Mouse (Mus musculus) hindbrain, embryonic 13.5 days (tissue): Measurements from ENCODE around the gene Trip4. TPM values are rescaled to one million over a fixed set of nuclear protein-coding genes. Genes with fewer than 3 reads are reported as not detected.
A peak's percentile ranks its signal among the peaks of the same experiment; 100 is the strongest.

ENCODE experiments used
- ATAC-seq: fragments of 200-750 bp; cut with Nextera tagmentation; 2 replicates; pipeline ENCODE4 v1.8.0; 2017; ENCODE audit warnings: moderate TSS enrichment; ENCODE audit not compliant: low FRiP score
- H3K27ac ChIP-seq: fragments of 300-500 bp; sonication (generic); 2 replicates; pipeline ENCODE4 v1.5.1; 2015; ENCODE audit warnings: inconsistent platforms, mild to moderate bottlenecking, moderate library complexity
- H3K27me3 ChIP-seq: fragments of 300-500 bp; sonication (generic); 2 replicates; pipeline ENCODE4 v1.6.1; 2015; ENCODE audit warnings: mild to moderate bottlenecking, inconsistent platforms
- H3K36me3 ChIP-seq: fragments of 300-500 bp; sonication (generic); 2 replicates; pipeline ENCODE4 v1.6.1; 2015; ENCODE audit warnings: mild to moderate bottlenecking, inconsistent platforms
- H3K4me1 ChIP-seq: fragments of 300-500 bp; sonication (generic); replicated peaks from 2 replicates; pipeline ENCODE4 v1.6.1; 2015; ENCODE audit warnings: inconsistent platforms
- H3K4me2 ChIP-seq: fragments of 300-500 bp; sonication (generic); 2 replicates; pipeline ENCODE4 v1.6.1; 2015; ENCODE audit warnings: inconsistent platforms, mild to moderate bottlenecking, moderate library complexity
- H3K4me3 ChIP-seq: fragments of 300-500 bp; sonication (generic); 2 replicates; pipeline ENCODE4 v1.5.1; 2015; ENCODE audit warnings: mild to moderate bottlenecking, inconsistent platforms
- H3K9ac ChIP-seq: fragments of 300-500 bp; sonication (generic); 2 replicates; pipeline ENCODE4 v1.6.1; 2015; ENCODE audit warnings: mild to moderate bottlenecking, inconsistent platforms
- H3K9me3 ChIP-seq: fragments of 300-500 bp; sonication (generic); 2 replicates; pipeline ENCODE4 v1.6.1; 2016; ENCODE audit warnings: inconsistent platforms
- WGBS: fragments of 180-500 bp; shearing (Covaris S2); methylation state at CpG from one replicate; pipeline ENCODE4 v1.1.7; 2015; 5-methylcytosine and 5-hydroxymethylcytosine counted together
- polyA plus RNA-seq: library from polyadenylated mRNA; unstranded; fragments of >200 nt; fragmentation: Nextera tagmentation; extraction: Ambion mirVana; gene quantifications from 2 replicates; pipeline ENCODE4 v1.2.1, GENCODE M21; 2015

The Trip4 gene
- polyA plus RNA-seq, 1 experiment from 2014 or later: 33.6 TPM

DNA sequence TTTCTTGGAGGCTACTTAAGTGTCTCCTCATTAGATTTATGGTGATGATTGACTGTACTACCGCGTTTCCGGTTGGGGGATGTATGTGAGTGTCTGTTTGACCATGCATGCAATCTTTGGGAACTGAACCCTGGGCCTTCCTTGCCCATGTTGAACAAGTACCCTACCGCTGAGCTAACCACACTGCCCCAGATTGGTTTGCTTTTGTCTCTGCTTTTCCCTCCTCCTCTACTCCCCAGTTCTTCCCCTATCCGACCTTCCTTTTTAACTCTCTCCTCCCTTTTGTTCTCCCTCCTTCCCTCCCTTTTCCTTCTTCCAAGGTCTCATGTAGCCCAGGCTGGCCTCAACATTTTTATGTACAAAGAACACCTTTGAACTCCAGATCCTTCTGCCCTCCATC is 17.5 kb downstream of the Trip4 start:
- H3K27ac ChIP-seq: no peak overlapping the region
- 2% methylated on average over 5 of the region's 5 CpGs for WGBS
- H3K4me1 ChIP-seq: peaks cover 13% of the 10 kb centered on the region
- peak overlapping the region; percentile 65; the same call in 1 of the 2 replicates for H3K9ac ChIP-seq
- peak overlapping the region; percentile 43 for H3K4me3 ChIP-seq
- no peak for ATAC-seq
- H3K9me3 ChIP-seq: no peaks in the 10 kb centered on the region
- peaks cover 4% of the 10 kb centered on the region for H3K36me3 ChIP-seq
- peak overlapping the region; percentile 82 for H3K4me2 ChIP-seq
- no peaks in the 10 kb centered on the region for H3K27me3 ChIP-seq

- Histone ChIP-seq H3K9me3 (no peaks in the 10 kb centered on the region), H3K27ac (no peak within 1 kb of the TSS), H3K9ac (peak within 1 kb of the TSS; percentile 65), H3K4me3 (peak within 1 kb of the TSS; percentile 43), H3K36me3 (peaks cover 4% of the 10 kb centered on the region), H3K4me1 (peaks cover 17% of the 10 kb centered on the region), H3K4me2 (peak within 1 kb of the TSS; percentile 82), H3K27me3 (no peaks in the 10 kb centered on the region)
- peak; percentile 89 for ATAC-seq
- WGBS: under 1% methylated on average over 21 of the region's 21 CpGs
These were observed 18.4 kb downstream of the Trip4 start, which contains the start of gene Pclaf for GRCm38 (mm10) chr9:65890143-65890628. Gene Pclaf (plus strand): TSS chr9:65890237.

- ATAC-seq: peak; percentile 94
- Histone ChIP-seq H3K36me3 (peaks cover 7% of the 10 kb centered on the region; the same call in 1 of the 2 replicates), H3K4me2 (peak overlapping the region; percentile 70), H3K9me3 (no peaks in the 10 kb centered on the region), H3K27me3 (no peaks in the 10 kb centered on the region), H3K9ac (peak overlapping the region; percentile 76), H3K4me1 (peaks cover 10% of the 10 kb centered on the region), H3K4me3 (peak overlapping the region; percentile 64), H3K27ac (peak overlapping the region; percentile 82)
- WGBS: under 1% methylated on average over 37 of the region's 37 CpGs
These were observed 23.9 kb downstream of the Trip4 start for GRCm38 (mm10) chr9:65884564-65885315.

- Histone ChIP-seq H3K36me3 (peaks cover 54% of the 10 kb centered on the region), H3K9ac (no peak overlapping the region), H3K4me1 (no peaks in the 10 kb centered on the region), H3K4me2 (no peak overlapping the region), H3K27ac (no peak overlapping the region), H3K9me3 (no peaks in the 10 kb centered on the region), H3K27me3 (no peaks in the 10 kb centered on the region), H3K4me3 (no peak overlapping the region)
- 64% methylated on average over 1 of the region's 1 CpGs for WGBS
- no peak for ATAC-seq
These were observed 48.9 kb downstream of the Trip4 start for GRCm38 (mm10) chr9:65859656-65860055.

DNA sequence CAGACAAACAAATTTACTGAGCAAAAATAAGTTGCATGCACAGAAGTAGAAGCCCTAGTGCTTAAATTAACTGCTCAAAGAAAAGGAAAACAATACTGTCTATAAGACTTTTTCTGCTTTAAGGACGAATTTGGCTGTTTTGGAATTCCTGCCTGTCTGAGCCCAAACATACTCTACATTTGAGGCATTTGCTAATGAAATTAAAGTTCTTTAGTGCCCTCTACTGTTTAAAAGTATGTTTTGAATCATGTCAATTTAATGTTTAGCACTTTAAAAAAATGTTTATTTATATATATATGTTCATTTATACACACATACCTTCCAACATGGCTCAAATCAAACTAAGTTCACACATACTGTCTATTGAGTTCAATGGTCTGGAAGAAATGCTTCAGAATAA is 58.4 kb downstream of the Trip4 start:
- Histone ChIP-seq H3K9ac (no peak overlapping the region), H3K4me1 (peaks cover 14% of the 10 kb centered on the region), H3K4me3 (no peak overlapping the region), H3K4me2 (no peak overlapping the region), H3K27ac (no peak overlapping the region), H3K36me3 (peaks cover 21% of the 10 kb centered on the region), H3K27me3 (no peaks in the 10 kb centered on the region), H3K9me3 (no peaks in the 10 kb centered on the region)
- ATAC-seq: no peak
- 23% methylated on average over 1 of the region's 1 CpGs for WGBS

DNA sequence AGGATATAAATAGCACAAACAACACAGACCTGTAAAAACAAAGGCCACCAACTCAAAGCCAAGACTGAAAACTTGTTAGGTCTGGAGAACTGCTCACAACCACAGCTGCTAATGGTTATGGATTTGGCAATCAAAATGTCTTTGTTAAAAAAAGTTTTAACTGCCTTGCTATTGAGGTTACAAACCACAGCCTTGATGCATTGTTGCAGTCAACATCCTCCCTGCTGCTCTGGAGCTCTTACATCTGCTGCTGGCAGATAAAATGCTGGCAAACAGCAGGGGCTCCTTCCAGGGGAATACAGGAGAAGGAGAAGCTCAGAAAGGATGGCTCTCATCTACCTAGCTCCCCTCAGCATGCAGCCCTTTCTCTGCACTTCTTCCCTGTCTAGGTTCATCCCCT is 60.4 kb downstream of the Trip4 start:
- no peak overlapping the region for H3K4me3 ChIP-seq
- H3K36me3 ChIP-seq: peaks cover 9% of the 10 kb centered on the region
- no peaks in the 10 kb centered on the region for H3K27me3 ChIP-seq
- H3K9me3 ChIP-seq: no peaks in the 10 kb centered on the region
- H3K27ac ChIP-seq: peak overlapping the region; percentile 18; the same call in 1 of the 2 replicates
- peaks cover 26% of the 10 kb centered on the region for H3K4me1 ChIP-seq
- H3K9ac ChIP-seq: no peak overlapping the region
- no peak overlapping the region for H3K4me2 ChIP-seq
- ATAC-seq: no peak

- H3K27ac ChIP-seq: peak overlapping the region; percentile 59
- 45% methylated on average over 7 of the region's 7 CpGs for WGBS
- peaks cover 3% of the 10 kb centered on the region; the same call in 1 of the 2 replicates for H3K36me3 ChIP-seq
- H3K4me3 ChIP-seq: no peak overlapping the region
- peaks cover 26% of the 10 kb centered on the region for H3K4me1 ChIP-seq
- no peaks in the 10 kb centered on the region for H3K27me3 ChIP-seq
- no peak overlapping the region for H3K9ac ChIP-seq
- H3K9me3 ChIP-seq: no peaks in the 10 kb centered on the region
- H3K4me2 ChIP-seq: no peak overlapping the region
- ATAC-seq: no peak
These were observed 64.0 kb downstream of the Trip4 start for GRCm38 (mm10) chr9:65844421-65845165.

DNA sequence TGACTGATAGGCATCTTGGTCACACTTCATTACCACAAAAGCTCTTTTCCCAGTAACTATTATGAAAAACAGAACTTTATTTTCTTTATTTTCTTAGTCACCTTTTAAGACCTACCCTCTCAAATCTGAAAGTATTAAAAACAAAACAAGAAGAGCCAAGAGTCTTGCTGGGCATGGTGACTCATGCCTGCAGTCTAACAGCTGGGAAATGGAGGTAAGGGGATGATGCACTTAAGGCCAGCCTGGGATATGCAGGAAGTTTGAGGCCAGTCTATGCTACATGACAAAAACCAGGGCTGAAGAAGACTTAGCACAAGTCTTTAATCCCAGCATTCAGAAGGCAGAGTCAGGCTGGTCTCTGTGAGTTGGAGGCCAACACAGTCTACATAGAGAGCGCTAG is 68.8 kb downstream of the Trip4 start:
- Histone ChIP-seq H3K9me3 (no peaks in the 10 kb centered on the region), H3K27ac (no peak overlapping the region), H3K36me3 (peaks cover 17% of the 10 kb centered on the region)

DNA sequence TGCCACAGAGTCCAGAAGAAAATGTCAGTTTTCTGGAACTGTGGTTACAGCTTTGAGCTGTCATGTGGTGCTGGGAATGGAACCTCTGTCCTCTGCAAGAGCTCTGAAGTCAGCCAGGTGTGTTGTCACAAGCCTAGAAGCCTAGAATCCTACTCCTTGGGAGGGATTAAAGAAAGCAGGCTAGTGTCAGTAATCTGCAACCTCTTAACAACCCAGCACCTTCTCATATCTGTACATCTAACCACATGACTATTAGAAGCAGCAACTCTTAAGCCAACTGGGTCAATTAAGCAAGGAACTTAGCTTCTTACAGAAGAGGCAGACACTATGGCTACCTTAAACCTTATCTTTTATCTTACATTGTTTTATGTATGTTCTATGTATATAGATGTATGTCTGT is 71.7 kb downstream of the Trip4 start:
- H3K4me3 ChIP-seq: no peak overlapping the region
- H3K27ac ChIP-seq: no peak overlapping the region
- ATAC-seq: no peak
- peaks cover 17% of the 10 kb centered on the region for H3K36me3 ChIP-seq
- no peak overlapping the region for H3K9ac ChIP-seq
- no peaks in the 10 kb centered on the region for H3K27me3 ChIP-seq
- peaks cover 10% of the 10 kb centered on the region; the same call in 1 of the 2 replicates for H3K4me1 ChIP-seq
- H3K4me2 ChIP-seq: no peak overlapping the region
- no peaks in the 10 kb centered on the region for H3K9me3 ChIP-seq

More for the DNA sequence above, 68.8 kb downstream of the Trip4 start:
- H3K4me1 ChIP-seq: peaks cover 10% of the 10 kb centered on the region
- no peak overlapping the region for H3K9ac ChIP-seq
- H3K27me3 ChIP-seq: no peaks in the 10 kb centered on the region
- WGBS: 100% methylated on average over 1 of the region's 1 CpGs
- no peak for ATAC-seq
- no peak overlapping the region for H3K4me3 ChIP-seq
- H3K4me2 ChIP-seq: no peak overlapping the region

GRCm38 (mm10) chr9:65834628-65835354 is 73.8 kb downstream of the Trip4 start:
- H3K27me3 ChIP-seq: no peaks in the 10 kb centered on the region
- no peaks in the 10 kb centered on the region for H3K9me3 ChIP-seq
- H3K27ac ChIP-seq: peak overlapping the region; percentile 67
- no peak overlapping the region for H3K9ac ChIP-seq
- H3K4me3 ChIP-seq: no peak overlapping the region
- H3K4me2 ChIP-seq: no peak overlapping the region
- H3K36me3 ChIP-seq: peaks cover 14% of the 10 kb centered on the region
- ATAC-seq: no peak
- H3K4me1 ChIP-seq: peaks cover 12% of the 10 kb centered on the region; the same call in 1 of the 2 replicates
- WGBS: 47% methylated on average over 10 of the region's 10 CpGs

DNA sequence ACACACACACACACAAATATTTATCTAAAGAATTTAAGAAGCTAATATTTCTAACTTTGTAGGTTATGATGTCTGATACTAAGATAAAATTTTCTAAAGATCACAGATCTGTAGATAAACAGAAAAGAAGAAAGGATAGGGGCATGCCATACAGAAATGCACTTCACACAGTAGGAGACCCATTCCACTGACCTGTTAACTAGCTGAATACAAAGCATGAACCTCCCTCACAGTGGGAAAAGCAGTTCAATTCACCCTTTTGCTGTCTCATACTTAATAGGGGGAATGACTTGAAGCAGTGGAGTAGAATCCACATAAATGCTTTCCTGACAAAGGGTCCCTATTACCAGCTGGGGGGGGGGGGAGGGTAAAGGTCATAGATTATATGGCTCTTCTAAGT is 75.0 kb downstream of the Trip4 start:
- Histone ChIP-seq H3K27ac (peak overlapping the region; percentile 26; the same call in 1 of the 2 replicates), H3K4me3 (no peak overlapping the region), H3K9ac (no peak overlapping the region), H3K27me3 (0 out of 2 replicates have a peak, but pooled peaks cover under 1% of the 10 kb centered on the region), H3K4me2 (no peak overlapping the region), H3K4me1 (peaks cover 14% of the 10 kb centered on the region), H3K9me3 (no peaks in the 10 kb centered on the region), H3K36me3 (peaks cover 14% of the 10 kb centered on the region)
- ATAC-seq: no peak

- no peaks in the 10 kb centered on the region for H3K9me3 ChIP-seq
- no peak overlapping the region for H3K27ac ChIP-seq
- ATAC-seq: no peak
- WGBS: 12% methylated on average over 2 of the region's 2 CpGs
- no peak overlapping the region for H3K4me3 ChIP-seq
- 0 out of 2 replicates have a peak, but pooled peaks cover 2% of the 10 kb centered on the region for H3K27me3 ChIP-seq
- no peak overlapping the region for H3K4me2 ChIP-seq
- H3K36me3 ChIP-seq: peaks cover 9% of the 10 kb centered on the region
- no peak overlapping the region for H3K9ac ChIP-seq
- H3K4me1 ChIP-seq: peaks cover 18% of the 10 kb centered on the region
These were observed 75.4 kb downstream of the Trip4 start for GRCm38 (mm10) chr9:65833230-65833629.
